Mouse (Mus musculus) layer of hippocampus, postnatal 36 days (tissue): ENCODE measurements around the gene Pou4f1. TPM values are rescaled to one million over a fixed set of nuclear protein-coding genes. Genes with fewer than 3 reads are reported as not detected.
"Not testable (repeated sequence)": the region's sequence is repeated elsewhere in the genome, so short reads cannot be mapped to it uniquely, and the experiment has no call there.

Source experiments
- DNase-seq, 2 experiments: peaks; one replicate each; pipeline ENCODE4 v3.0.0; 2022
- total RNA-seq, 2 experiments: library from RNA; stranded (reverse); gene quantifications; 2 replicates each; pipeline ENCODE4 v1.2.3; 2021

Pou4f1 gene
- not detected for total RNA-seq

GRCm38 (mm10) chr14:104467966-104468622 lies at the start of gene Pou4f1:
Pou4f1 (minus strand) TSS chr14:104467999.
- no peak for DNase-seq

- no peak for DNase-seq
Measured at GRCm38 (mm10) chr14:104511664-104512063, 43.9 kb upstream of the Pou4f1 start.

DNA sequence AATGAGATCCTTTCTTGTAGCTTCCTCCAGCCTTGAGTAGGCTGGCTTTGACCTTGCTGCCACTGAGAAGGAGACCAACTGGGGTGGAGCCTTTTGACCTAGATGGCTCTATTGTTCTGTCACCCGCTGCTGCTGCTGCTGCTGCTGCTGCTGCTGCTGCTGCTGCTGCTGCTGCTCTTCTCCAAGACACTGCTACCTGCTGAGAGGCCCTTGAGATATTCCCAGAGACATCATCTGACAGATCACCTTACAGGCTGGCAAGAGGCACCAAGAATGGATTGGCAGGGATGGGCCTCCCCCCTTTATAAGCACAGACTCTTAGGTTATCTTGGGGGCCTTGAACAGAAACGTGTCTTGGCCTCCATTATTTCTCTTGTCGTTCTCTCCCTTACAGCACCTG lies 35.0 kb upstream of the Pou4f1 start:
- DNase-seq = not testable (repeated sequence)

- no peak for DNase-seq
Measured at GRCm38 (mm10) chr14:104479751-104480150, 12.0 kb upstream of the Pou4f1 start.

- no peak for DNase-seq
Measured at GRCm38 (mm10) chr14:104478593-104478992, 10.8 kb upstream of the Pou4f1 start.

DNA sequence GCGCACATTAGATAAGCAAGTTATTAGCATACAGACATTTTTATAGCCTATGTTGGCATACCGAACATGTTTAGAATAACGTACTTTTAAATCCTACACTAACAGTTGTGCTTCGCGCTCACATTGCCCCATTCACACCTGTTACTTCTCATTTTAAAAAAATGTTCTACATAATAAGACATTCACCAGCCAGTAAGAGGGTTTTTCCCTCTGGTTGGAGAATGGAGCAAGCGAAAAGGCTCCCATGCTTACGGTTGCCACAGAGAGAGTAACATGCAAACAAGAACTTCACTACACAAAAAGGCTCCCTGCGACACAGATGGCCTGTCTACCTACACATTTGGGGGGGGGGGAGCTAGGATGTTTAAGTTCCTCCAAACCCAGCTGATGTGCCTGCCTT lies 9.8 kb upstream of the Pou4f1 start:
- no peak for DNase-seq

- no peak for DNase-seq
Measured at GRCm38 (mm10) chr14:104475438-104475837, 7.6 kb upstream of the Pou4f1 start.

DNA sequence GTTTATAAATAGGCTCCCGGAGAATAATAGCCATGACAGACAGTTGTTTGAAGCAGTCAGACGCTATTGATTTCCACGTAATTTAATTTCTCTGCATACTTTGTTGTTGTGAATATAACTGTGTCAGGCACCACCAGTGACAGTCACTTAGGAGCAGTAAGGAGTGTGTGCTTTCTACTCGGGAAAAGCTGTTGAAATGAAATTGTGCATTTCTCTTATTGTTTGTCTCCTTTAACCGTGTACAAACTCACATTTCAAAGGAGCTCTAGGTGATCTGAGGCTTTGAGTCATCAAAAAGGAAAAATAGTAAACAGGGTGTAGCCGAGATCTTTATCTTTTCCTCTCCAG lies 798 bp upstream of the Pou4f1 start:
- DNase-seq = no peak

DNA sequence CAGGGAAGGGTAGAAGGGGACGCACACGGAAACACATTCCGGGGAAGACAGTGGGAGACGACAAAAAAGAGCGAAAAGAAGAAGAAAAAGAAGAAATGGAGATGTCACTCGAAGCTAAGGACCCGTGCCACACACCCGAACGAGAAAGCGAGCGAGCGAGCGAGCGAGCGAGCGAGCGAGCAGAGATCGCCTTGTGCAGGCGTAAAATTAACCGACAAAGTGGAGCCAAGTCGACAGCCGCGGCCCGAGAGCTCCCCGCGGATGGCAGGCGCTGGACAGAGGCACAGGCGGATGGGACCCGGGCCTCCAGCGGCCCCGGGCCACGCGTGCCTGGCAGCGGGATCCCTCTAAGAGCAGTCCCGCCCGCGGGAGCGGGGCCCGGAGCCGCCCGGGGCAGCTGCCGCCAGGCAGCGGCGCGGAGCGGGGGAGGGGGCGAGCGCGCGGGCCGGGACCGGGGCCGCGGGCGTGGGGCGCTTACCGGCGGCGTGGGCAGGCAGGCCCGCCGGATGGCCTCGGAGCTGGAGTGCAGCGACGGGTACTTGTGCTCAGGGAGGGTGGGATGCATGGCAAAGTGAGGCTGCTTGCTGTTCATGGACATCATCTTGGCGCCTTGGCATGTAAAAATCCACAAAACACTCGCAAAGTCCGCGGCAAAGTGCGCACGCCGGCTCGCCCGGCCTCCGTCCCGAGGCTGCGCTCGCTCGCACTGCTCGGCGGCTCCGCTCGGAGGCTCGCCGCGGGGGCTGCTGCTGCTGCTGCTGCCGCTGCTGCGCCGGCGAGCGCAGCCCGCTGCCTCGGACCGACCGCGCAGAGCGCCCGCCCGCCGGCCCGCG lies 450 bp downstream of the Pou4f1 start:
- no peak for DNase-seq

GRCm38 (mm10) chr14:104466557-104466956 lies 1.2 kb downstream of the Pou4f1 start:
- DNase-seq = no peak

DNA sequence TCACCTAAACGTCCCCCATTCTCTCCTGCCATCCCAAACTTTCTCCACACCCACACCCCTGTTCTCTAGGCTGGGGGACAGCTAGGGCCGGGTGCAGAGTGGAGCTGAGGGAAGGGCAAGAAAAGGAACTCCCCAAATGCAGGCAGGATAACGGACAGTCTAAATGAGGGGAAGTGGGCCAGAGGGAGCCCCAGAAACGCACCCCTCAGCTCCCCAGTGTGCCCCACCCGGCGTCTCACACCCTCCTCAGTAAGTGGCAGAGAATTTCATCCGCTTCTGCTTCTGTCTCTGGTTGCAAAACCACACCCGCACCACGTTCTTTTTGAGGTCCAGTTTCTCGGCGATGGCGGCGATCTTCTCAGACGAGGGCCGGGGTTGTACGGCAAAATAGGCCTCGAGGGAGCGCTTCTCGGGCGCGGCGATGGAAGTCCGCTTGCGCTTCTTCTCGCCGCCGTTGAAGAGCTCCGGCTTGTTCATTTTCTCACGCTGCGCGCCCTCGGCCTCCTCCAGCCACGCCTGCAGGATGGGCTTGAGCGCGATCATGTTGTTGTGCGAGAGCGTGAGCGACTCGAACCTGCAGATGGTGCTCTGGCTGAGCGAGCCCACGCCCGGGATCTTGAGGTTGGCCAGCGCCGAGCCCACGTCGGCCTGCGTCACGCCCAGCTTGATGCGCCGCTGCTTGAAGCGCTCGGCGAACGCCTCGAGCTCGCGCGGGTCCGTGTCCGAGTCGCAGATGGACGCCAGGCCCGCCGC lies 2.1 kb downstream of the Pou4f1 start:
- peak in 1 of 2 experiments; percentile 9 for DNase-seq

DNA sequence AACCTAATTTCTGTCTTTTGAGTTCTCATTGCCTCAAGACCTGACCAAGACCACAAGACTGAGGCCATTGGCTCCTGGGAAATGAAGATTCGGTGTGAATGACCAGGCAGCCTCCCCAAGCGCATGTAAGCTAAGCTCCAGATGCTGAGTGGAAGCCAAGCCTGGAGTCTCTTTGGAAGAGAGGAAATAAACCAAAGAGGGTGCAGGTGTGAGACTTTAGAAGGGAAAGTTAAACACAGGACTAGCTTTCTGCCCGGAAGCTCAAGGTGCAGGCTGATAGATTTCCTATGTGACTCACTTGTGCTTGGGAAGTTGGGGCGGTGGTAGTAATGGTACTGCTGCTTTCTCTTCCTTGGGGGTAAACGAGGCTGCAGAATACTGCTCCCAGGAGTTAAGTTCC lies 3.0 kb downstream of the Pou4f1 start:
- no peak for DNase-seq

- DNase-seq = no peak
Measured at GRCm38 (mm10) chr14:104463631-104464250, 4.1 kb downstream of the Pou4f1 start.

DNA sequence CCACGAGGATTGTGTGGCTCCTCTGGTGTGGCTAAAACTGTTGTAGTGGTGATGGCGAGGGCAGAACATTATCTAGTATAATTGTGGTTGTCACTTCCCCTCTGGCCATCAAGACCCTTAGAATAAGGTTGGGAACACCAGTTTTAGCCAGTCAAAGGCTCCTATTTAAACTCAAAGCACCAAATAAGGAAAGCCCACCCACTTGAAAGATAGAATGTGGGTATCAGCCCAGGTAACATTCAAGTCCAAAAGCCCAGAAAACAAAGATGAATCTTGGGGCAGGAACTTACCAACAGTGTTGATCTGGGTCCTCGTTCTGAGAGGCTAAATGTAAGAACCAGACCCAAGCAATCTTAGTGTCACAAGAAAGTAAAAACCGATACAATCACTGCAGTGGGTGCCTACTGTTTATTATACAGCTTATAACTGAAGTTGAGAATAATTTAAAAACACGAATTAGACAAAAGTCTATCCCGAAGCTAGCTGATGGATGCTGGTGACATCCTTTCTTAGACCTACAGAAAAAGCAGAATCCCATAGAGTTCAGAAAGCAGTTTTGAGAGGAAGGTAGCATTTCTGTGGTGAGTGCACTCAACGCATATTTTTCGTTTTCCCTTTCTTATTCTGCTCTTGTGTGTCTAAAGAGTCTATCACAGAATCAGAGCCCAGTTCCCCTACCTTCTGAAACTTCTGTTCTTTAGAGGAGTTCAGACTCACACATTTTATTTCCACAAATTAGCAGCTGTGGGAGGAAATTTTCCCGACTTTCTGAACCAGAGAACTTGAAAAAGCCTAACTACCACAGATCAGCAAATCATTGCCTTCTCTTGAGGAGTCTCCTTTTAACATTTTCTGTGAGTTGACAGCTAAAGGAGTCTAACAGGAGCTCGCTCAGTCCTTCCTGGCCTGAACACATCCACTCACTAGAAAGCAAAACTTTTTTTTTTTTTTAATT lies 6.2 kb downstream of the Pou4f1 start:
- DNase-seq = no peak

DNA sequence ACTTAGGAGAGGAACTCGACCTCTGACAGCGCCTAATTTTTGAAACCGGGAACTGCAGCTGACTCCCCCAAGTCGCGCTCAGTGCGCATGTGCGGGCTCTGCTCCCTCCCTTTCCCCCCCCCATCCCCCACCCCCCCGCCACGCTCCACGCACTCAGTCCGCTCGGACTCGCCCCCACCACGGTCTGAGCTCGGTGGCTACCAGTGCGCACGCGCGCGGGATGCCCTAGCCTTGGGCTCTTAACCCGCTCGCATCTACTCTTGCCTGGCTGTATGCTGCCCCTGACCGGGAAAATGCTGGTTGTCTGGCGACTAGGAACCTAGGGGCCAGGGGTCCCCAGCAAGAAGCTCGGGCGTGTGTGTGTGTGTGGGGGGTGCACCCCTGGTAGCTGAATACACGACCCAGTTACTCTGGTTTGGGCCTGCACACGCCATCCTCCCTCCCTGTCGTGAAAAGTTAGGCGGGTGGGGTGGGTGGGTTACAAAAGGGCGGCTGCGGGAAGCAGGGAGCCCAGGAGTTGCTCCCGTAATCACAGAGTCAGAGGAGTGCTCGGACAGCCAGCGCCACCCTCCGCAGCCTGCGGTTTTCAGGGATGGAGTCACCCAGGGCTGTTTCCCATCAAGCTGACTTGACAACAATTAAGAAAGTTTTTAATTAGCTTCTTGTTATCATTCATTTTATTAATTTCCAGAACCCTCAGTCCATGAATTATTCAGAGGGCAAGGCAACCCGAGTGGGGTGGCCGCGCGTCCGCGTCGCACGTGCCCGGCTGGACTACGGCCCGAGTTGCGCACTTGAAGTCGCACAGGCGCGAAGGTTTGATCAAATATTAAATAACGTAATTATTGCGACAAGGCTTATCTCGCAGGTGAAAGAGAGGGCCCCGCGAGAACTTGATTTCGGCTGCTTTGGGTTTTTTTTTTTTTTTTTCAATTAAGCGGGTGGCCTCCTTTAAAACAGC lies 7.2 kb downstream of the Pou4f1 start:
- DNase-seq = no peak

DNA sequence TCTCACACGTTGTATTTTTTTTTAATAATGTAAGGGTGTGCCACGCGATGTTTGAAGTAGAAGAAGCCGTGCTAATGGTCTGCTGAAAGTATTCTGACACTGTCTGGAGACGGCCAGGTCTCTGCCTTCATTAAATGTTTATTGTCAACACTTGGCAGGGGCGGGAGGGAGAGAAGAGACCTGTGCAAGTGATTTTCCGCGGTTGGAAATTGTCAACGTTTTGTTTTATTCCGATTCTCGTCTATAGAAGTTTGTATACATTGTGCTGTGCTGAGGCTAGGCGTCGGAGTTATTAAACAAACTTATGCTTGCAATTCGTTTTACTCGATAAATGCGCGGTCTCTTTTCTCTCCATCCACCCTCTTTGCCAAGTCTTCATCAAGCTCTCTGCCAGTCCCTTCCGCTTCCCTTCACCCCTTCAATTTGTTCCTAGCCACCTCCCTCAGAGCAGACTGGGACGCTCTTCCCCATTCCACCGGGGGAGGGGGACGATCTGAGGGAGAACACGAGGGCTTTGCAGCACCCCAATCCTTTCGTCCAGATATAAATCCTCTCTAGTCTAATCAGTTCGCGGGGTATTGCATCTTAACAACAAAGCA lies 8.2 kb downstream of the Pou4f1 start:
- no peak for DNase-seq

DNA sequence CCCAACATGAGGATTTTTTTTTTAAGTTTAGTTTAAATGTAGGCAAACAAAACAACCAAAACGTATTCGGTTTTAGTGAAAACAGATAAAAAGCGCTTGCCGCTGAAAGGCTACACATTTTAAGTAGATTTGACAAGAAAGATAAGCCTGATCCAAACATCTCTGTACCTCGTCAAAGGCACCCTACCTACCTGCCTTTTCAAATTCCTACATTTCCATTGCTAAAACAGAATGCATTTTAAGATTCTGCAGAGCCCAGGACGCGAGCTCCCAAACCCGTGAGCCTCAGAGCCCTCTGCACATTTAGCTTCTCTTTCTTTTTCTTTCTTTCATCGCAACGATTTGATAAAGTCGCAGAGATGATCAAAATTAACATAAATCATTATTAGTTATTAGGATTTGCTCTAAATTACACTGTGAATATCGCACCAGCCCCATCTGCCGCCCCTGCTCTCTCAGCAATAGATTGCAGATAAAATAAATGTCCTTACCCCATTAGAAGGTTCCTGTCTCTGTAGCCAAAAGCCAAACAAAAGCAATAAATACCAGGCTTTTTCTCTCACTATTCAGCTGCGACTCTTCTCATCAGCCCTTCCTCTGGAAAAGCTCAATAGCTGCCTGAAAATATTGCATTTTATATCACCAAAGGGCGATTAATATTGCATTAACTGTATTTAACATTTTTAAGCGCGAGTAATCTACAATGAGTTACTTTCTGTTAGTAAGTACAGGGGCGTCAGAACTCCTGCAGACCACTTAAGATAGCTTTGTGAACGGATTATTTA lies 8.9 kb downstream of the Pou4f1 start:
- no peak for DNase-seq

- DNase-seq = no peak
Measured at GRCm38 (mm10) chr14:104457966-104458710, 9.7 kb downstream of the Pou4f1 start.
